Mouse (Mus musculus): ENCODE data around the gene Ccdc114.

Ccdc114 gene

GRCm38 (mm10) chr7:45988344-45988743 is 64.5 kb downstream of the Ccdc114 start:
- no peak for DNase-seq

- no peak for DNase-seq
Observed at GRCm38 (mm10) chr7:45992470-45992869, 68.6 kb downstream of the Ccdc114 start.

Data from thymus, postnatal 4 days (tissue).